Comparison of ENCODE assay signal across 8 mouse cellular contexts in the genomic region with DNA sequence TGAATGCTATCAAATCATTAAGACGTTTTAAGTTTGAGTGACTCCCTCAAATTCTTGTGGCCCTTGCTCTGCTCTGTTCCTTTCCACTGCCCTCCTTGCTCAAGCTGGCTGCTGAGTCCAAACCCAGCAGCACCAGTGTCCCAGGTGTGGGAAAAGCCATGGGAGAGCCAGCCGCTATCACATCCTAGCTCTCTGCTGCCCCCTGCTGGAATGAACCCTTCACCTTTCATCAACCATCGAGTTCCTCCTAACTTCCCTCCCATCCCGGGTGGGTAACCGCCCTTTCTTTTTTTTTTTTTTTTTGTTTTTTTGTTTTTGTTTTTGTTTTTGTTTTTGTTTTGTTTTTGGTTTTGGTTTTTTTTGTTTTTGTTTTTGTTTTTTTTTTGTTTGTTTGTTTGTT.
DNase-seq lines count a peak whose midpoint lies in the region; ATAC-seq and TF ChIP-seq lines count a peak whose summit lies in the region.

No protein-coding gene starts in this region.

- H3K9ac ChIP-seq in midbrain, embryonic 14.5 days (replicated peaks; ENCODE audit: low read length) = no peak overlapping the region
- no peak overlapping the region for H3K9ac ChIP-seq in midbrain, embryonic 16.5 days (ENCODE audit: low read depth, low read length)
- H3K9ac ChIP-seq in limb, embryonic 14.5 days (ENCODE audit: low read depth, low read length, severe bottlenecking) = no peak overlapping the region

- H3K4me1 ChIP-seq in midbrain, embryonic 14.5 days (ENCODE audit: control insufficient read depth, insufficient read depth, low read length) = no peaks in the 10 kb centered on the region
- H3K4me1 ChIP-seq in midbrain, embryonic 16.5 days (ENCODE audit: control insufficient read depth, insufficient read depth, low read length) = no peaks in the 10 kb centered on the region
- H3K4me1 ChIP-seq in limb, embryonic 14.5 days (ENCODE audit: control insufficient read depth, insufficient read depth, low read length) = no peaks in the 10 kb centered on the region

- H3K36me3 ChIP-seq in midbrain, embryonic 14.5 days (ENCODE audit: control insufficient read depth, insufficient read depth, low read length) = no peaks in the 10 kb centered on the region
- H3K36me3 ChIP-seq in midbrain, embryonic 16.5 days (ENCODE audit: control insufficient read depth, insufficient read depth, low read length) = no peaks in the 10 kb centered on the region
- no peaks in the 10 kb centered on the region for H3K36me3 ChIP-seq in limb, embryonic 14.5 days (ENCODE audit: control insufficient read depth, insufficient read depth, low read length)

- H3K4me3 ChIP-seq in midbrain, embryonic 14.5 days (replicated peaks; ENCODE audit: low read depth, low read length) = no peak overlapping the region
- H3K4me3 ChIP-seq in midbrain, embryonic 16.5 days (ENCODE audit: low read depth, low read length) = no peak overlapping the region
- H3K4me3 ChIP-seq in limb, embryonic 14.5 days (replicated peaks; ENCODE audit: low read length) = no peak overlapping the region

- H3K9me3 ChIP-seq in midbrain, embryonic 14.5 days (ENCODE audit: control insufficient read depth, low read length) = no peaks in the 10 kb centered on the region
- no peaks in the 10 kb centered on the region for H3K9me3 ChIP-seq in midbrain, embryonic 16.5 days (replicated peaks; ENCODE audit: control insufficient read depth, low read length, poor library complexity, severe bottlenecking)
- H3K9me3 ChIP-seq in limb, embryonic 14.5 days (ENCODE audit: control insufficient read depth, low read length) = no peaks in the 10 kb centered on the region

- H3K27me3 ChIP-seq in midbrain, embryonic 14.5 days (ENCODE audit: control insufficient read depth, insufficient read depth, low read length) = no peaks in the 10 kb centered on the region
- no peaks in the 10 kb centered on the region; the same call in 1 of the 2 replicates for H3K27me3 ChIP-seq in midbrain, embryonic 16.5 days (ENCODE audit: control insufficient read depth, insufficient read depth, low read depth, low read length)
- no peaks in the 10 kb centered on the region for H3K27me3 ChIP-seq in limb, embryonic 14.5 days (ENCODE audit: control insufficient read depth, insufficient read depth, low read length)

- no peak for TF ChIP-seq POLR2A in limb, embryonic 14.5 days (IDR thresholded peaks at IDR 0.05; ENCODE audit: borderline replicate concordance, extremely low read depth, insufficient read depth, insufficient read length)

- no peak overlapping the region for H3K4me2 ChIP-seq in midbrain, embryonic 14.5 days (ENCODE audit: low read length)
- H3K4me2 ChIP-seq in midbrain, embryonic 16.5 days (ENCODE audit: low read length) = no peak overlapping the region
- H3K4me2 ChIP-seq in limb, embryonic 14.5 days (replicated peaks; ENCODE audit: low read depth, low read length, severe bottlenecking) = no peak overlapping the region

- WGBS in midbrain, embryonic 14.5 days = 62% methylated on average over 5 of the region's 5 CpGs
- WGBS in midbrain, embryonic 16.5 days = 46% methylated on average over 5 of the region's 5 CpGs
- WGBS in limb, embryonic 14.5 days = 50% methylated on average over 5 of the region's 5 CpGs

- peak; percentile 75 for DNase-seq in midbrain, embryonic 14.5 days
- DNase-seq in adrenal gland, postnatal 14 days = peak; percentile 86
- peak; percentile 51 for DNase-seq in embryo, embryonic 9.5 days (ENCODE audit: extremely low spot score)
- peak; percentile 30 for DNase-seq in limb, embryonic 14.5 days (ENCODE audit: low spot score)
- DNase-seq in right cerebral cortex, adult 18-20 months = peak; percentile 60
- DNase-seq in urinary bladder, postnatal 14 days (ENCODE audit: low spot score) = peak; percentile 81

- ATAC-seq in midbrain, embryonic 14.5 days (ENCODE audit: low FRiP score, low TSS enrichment) = no peak
- no peak for ATAC-seq in midbrain, embryonic 16.5 days
- ATAC-seq in inflammation-experienced regulatory T-cells, adult 6 months = peak; percentile 53
- ATAC-seq in limb, embryonic 14.5 days (ENCODE audit: low FRiP score, low read depth) = no peak

- no peak overlapping the region for H3K27ac ChIP-seq in midbrain, embryonic 14.5 days (replicated peaks; ENCODE audit: low read depth, low read length)
- H3K27ac ChIP-seq in midbrain, embryonic 16.5 days (ENCODE audit: low read length) = no peak overlapping the region
- no peak overlapping the region for H3K27ac ChIP-seq in limb, embryonic 14.5 days (replicated peaks; ENCODE audit: low read depth, low read length)

Comparison
In these comparisons a context has a peak if more than half of its experiments do, and no peak if none do; other contexts are left out.
1. DNase-seq: peak in every context shown above with its lines; median percentile 86 in adrenal gland, postnatal 14 days; 81 in urinary bladder, postnatal 14 days; 75 in midbrain, embryonic 14.5 days; 60 in right cerebral cortex, adult 18-20 months; 51 in embryo, embryonic 9.5 days; 30 in limb, embryonic 14.5 days.